Mouse (Mus musculus): ENCODE data around the gene Mtmr10.

DNA sequence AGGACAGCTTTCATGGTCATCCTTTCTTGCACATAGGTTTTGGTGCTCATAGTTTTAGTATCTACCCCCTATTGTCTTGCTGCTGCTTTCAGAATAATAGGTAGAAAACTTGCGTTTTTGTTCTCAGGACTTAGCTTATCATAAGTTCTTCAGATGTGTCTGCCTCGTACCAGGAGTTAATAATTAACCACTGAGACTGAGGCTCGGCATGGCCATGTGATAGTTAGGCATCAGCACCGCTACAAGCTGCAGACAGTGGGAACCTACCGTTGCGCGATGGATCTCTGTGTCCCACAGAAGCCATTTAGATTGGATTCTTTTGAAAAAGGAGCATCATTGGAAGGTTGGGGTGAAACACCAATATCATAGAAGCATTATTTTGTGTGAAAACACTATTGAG, 25.4 kb downstream of the Mtmr10 start:
- TF ChIP-seq CTCF (IDR thresholded peaks at IDR 0.05; ENCODE audit: insufficient read depth, low read length), result no peak
- TF ChIP-seq POLR2A (IDR thresholded peaks at IDR 0.05; ENCODE audit: borderline replicate concordance, extremely low read depth, low read depth, low read length), result no peak

Data from lung, adult 2 months (tissue).